Mouse (Mus musculus) MEL (cell line): ENCODE data around the gene Foxo3. TPM values are rescaled to one million over a fixed set of nuclear protein-coding genes. Genes with fewer than 3 reads are reported as not detected.

Source experiments
- DNase-seq: peaks from one replicate; pipeline ENCODE4 v3.0.0; 2011; ENCODE audit warnings: low read depth, low spot score
- H3K27ac ChIP-seq: 2 replicates; pipeline ENCODE4 v1.5.1; 2012; ENCODE audit warnings: low read depth, mild to moderate bottlenecking, control low read depth, low read length, moderate library complexity; ENCODE audit not compliant: control insufficient read depth
- H3K27me3 ChIP-seq, 2 experiments: fragments of 150-350 bp in 1 of 2; sonication (generic) in 1 of 2; 2 replicates each; pipeline ENCODE4 v1.6.1; 2012; ENCODE audit warnings: low read length in 2 of 2, mild to moderate bottlenecking in 2 of 2, improper control_type of control experiment in 1 of 2, moderate library complexity in 1 of 2; ENCODE audit not compliant: insufficient read depth in 2 of 2, control insufficient read depth in 1 of 2
- H3K36me3 ChIP-seq, 2 experiments: 2 replicates each; pipeline ENCODE4 v1.6.1; 2012 to 2014; ENCODE audit warnings: low read length in 2 of 2, improper control_type of control experiment in 1 of 2, inconsistent platforms in 1 of 2, mild to moderate bottlenecking in 1 of 2; ENCODE audit not compliant: insufficient read depth in 2 of 2, control insufficient read depth in 1 of 2
- H3K4me1 ChIP-seq, 2 experiments: fragments of 150-350 bp in 1 of 2; sonication (generic) in 1 of 2; 2 replicates each; pipeline ENCODE4 v1.6.1; 2012; ENCODE audit warnings: low read length in 2 of 2, improper control_type of control experiment in 1 of 2, mild to moderate bottlenecking in 1 of 2; ENCODE audit not compliant: insufficient read depth in 2 of 2, control insufficient read depth in 1 of 2
- H3K4me3 ChIP-seq, 2 experiments: fragments of 150-350 bp in 1 of 2; sonication (generic) in 1 of 2; 2 replicates each; pipeline ENCODE4 v1.5.1; 2012; ENCODE audit warnings: low read depth in 2 of 2, low read length in 2 of 2, mild to moderate bottlenecking in 2 of 2, moderate library complexity in 2 of 2, control low read depth in 1 of 2, improper control_type of control experiment in 1 of 2; ENCODE audit not compliant: control insufficient read depth in 1 of 2, insufficient read depth in 1 of 2
- H3K79me2 ChIP-seq: 2 replicates; pipeline ENCODE4 v1.6.1; 2012; ENCODE audit warnings: mild to moderate bottlenecking, low read length, moderate library complexity; ENCODE audit not compliant: control insufficient read depth, poor library complexity, insufficient read depth
- H3K9ac ChIP-seq: 2 replicates; pipeline ENCODE4 v1.6.1; 2012; ENCODE audit warnings: low read depth, mild to moderate bottlenecking, control low read depth, low read length, moderate library complexity; ENCODE audit not compliant: control insufficient read depth, poor library complexity, severe bottlenecking
- H3K9me3 ChIP-seq: fragments of 150-350 bp; sonication (generic); replicated peaks from 2 replicates; pipeline ENCODE4 v1.6.1; 2012; ENCODE audit warnings: mild to moderate bottlenecking, low read length, improper control_type of control experiment, moderate library complexity; ENCODE audit not compliant: insufficient read depth
- BHLHE40 ChIP-seq: IDR thresholded peaks from 2 replicates; pipeline ENCODE4 v1.6.1; 2012; ENCODE audit warnings: low read depth, mild to moderate bottlenecking, inconsistent platforms, low read length, improper control_type of control experiment, borderline replicate concordance
- CHD1 ChIP-seq: IDR thresholded peaks from 2 replicates; pipeline ENCODE4 v1.6.1; 2012; ENCODE audit warnings: low read depth, mild to moderate bottlenecking, inconsistent platforms, low read length, improper control_type of control experiment
- CTCF ChIP-seq, 3 experiments: IDR thresholded peaks in 2 of 3; conservative IDR thresholded peaks in 1 of 3; 2 replicates each; pipeline ENCODE4 v1.5.1; 2011 to 2012; ENCODE audit warnings: low read length in 3 of 3, low read depth in 2 of 3, mild to moderate bottlenecking in 2 of 3, improper control_type of control experiment in 1 of 3, inconsistent platforms in 1 of 3, mixed read lengths in 1 of 3, moderate library complexity in 1 of 3; ENCODE audit not compliant: control insufficient read depth in 1 of 3, insufficient read depth in 1 of 3, poor library complexity in 1 of 3, severe bottlenecking in 1 of 3
- E2F4 ChIP-seq: IDR thresholded peaks from 2 replicates; pipeline ENCODE4 v1.6.1; 2011; ENCODE audit warnings: low read depth, low read length, improper control_type of control experiment, borderline replicate concordance
- ELF1 ChIP-seq: IDR thresholded peaks from 2 replicates; pipeline ENCODE4 v1.6.1; 2014; ENCODE audit warnings: low read depth, mild to moderate bottlenecking, inconsistent platforms, low read length, improper control_type of control experiment, moderate library complexity
- EP300 ChIP-seq, 2 experiments: IDR thresholded peaks; 2 replicates each; pipeline ENCODE4 v1.6.1; 2011; ENCODE audit warnings: improper control_type of control experiment in 2 of 2, low read length in 2 of 2, low read depth in 1 of 2, mild to moderate bottlenecking in 1 of 2
- ETS1 ChIP-seq: IDR thresholded peaks from 2 replicates; pipeline ENCODE4 v1.6.1; 2012; ENCODE audit warnings: low read depth, mild to moderate bottlenecking, inconsistent platforms, low read length, improper control_type of control experiment, moderate library complexity
- GABPA ChIP-seq: IDR thresholded peaks from 2 replicates; pipeline ENCODE4 v1.6.1; 2012; ENCODE audit warnings: low read depth, mild to moderate bottlenecking, inconsistent platforms, low read length, improper control_type of control experiment, moderate library complexity
- GATA1 ChIP-seq: IDR thresholded peaks from 2 replicates; pipeline ENCODE4 v1.6.1; 2011; ENCODE audit warnings: low read depth, low read length, improper control_type of control experiment
- HCFC1 ChIP-seq: IDR thresholded peaks from 2 replicates; pipeline ENCODE4 v1.6.1; 2012; ENCODE audit warnings: low read depth, mild to moderate bottlenecking, inconsistent platforms, low read length, improper control_type of control experiment, moderate library complexity
- KAT2A ChIP-seq: conservative IDR thresholded peaks from 2 replicates; pipeline ENCODE4 v1.6.1; 2012; ENCODE audit warnings: low read depth, low read length, improper control_type of control experiment, inconsistent platforms
- MXI1 ChIP-seq: IDR thresholded peaks from 2 replicates; pipeline ENCODE4 v1.6.1; 2011; ENCODE audit warnings: mild to moderate bottlenecking, low read depth, low read length, improper control_type of control experiment
- MYC ChIP-seq: IDR thresholded peaks from 2 replicates; pipeline ENCODE4 v1.6.1; 2011; ENCODE audit warnings: low read depth, mild to moderate bottlenecking, low read length, improper control_type of control experiment, moderate library complexity
- POLR2A ChIP-seq, 2 experiments: IDR thresholded peaks; 2 replicates each; pipeline ENCODE4 v1.6.1; 2011 to 2012; ENCODE audit warnings: low read length in 2 of 2, mild to moderate bottlenecking in 2 of 2, control low read depth in 1 of 2, improper control_type of control experiment in 1 of 2, low read depth in 1 of 2, moderate library complexity in 1 of 2; ENCODE audit not compliant: control insufficient read depth in 1 of 2, insufficient read depth in 1 of 2, poor library complexity in 1 of 2
- POLR2AphosphoS2 ChIP-seq: IDR thresholded peaks from 2 replicates; pipeline ENCODE4 v1.6.1; 2011; ENCODE audit warnings: low read length, improper control_type of control experiment
- TAL1 ChIP-seq: IDR thresholded peaks from 2 replicates; pipeline ENCODE4 v1.6.1; 2012; ENCODE audit warnings: mild to moderate bottlenecking, inconsistent platforms, low read length, moderate library complexity, mixed read lengths
- TBP ChIP-seq: IDR thresholded peaks from 2 replicates; pipeline ENCODE4 v1.8.0; 2011; ENCODE audit warnings: low read depth, low read length, improper control_type of control experiment
- USF1 ChIP-seq: IDR thresholded peaks from 2 replicates; pipeline ENCODE4 v1.6.1; 2014; ENCODE audit warnings: low read depth, mild to moderate bottlenecking, inconsistent platforms, low read length, improper control_type of control experiment, moderate library complexity
- USF2 ChIP-seq, 2 experiments: IDR thresholded peaks; 2 replicates each; pipeline ENCODE4 v1.6.1; 2011 to 2012; ENCODE audit warnings: improper control_type of control experiment in 2 of 2, low read length in 2 of 2, borderline replicate concordance in 1 of 2, inconsistent platforms in 1 of 2, low read depth in 1 of 2, mild to moderate bottlenecking in 1 of 2; ENCODE audit not compliant: insufficient read depth in 1 of 2
- ZC3H11A ChIP-seq: IDR thresholded peaks from 2 replicates; pipeline ENCODE4 v1.6.1; 2012; ENCODE audit warnings: low read depth, mild to moderate bottlenecking, inconsistent platforms, low read length, improper control_type of control experiment
- ZMIZ1 ChIP-seq: IDR thresholded peaks from 2 replicates; pipeline ENCODE4 v1.6.1; 2012; ENCODE audit warnings: low read depth, mild to moderate bottlenecking, inconsistent platforms, low read length, improper control_type of control experiment, moderate library complexity
- ZNF384 ChIP-seq: IDR thresholded peaks from 2 replicates; pipeline ENCODE4 v1.6.1; 2012; ENCODE audit warnings: low read depth, mild to moderate bottlenecking, inconsistent platforms, low read length, improper control_type of control experiment
- polyA plus RNA-seq, 2 experiments: library from polyadenylated mRNA; stranded (reverse) in 1 of 2; unstranded in 1 of 2; fragments of >175 nt in 1 of 2; fragments of >200 nt in 1 of 2; gene quantifications; 2 replicates each; pipeline versions ENCODE4 v1.2.1 to v1.2.4; 2012; ENCODE audit warnings: low replicate concordance in 2 of 2, low read depth in 1 of 2; ENCODE audit not compliant: insufficient read length in 2 of 2, insufficient read depth in 1 of 2, missing spikeins in 1 of 2
- total RNA-seq: library from RNA; depleted of rRNA; stranded (reverse); fragments of 300-350 nt; gene quantifications from 2 replicates; pipeline ENCODE4 v1.2.3, GENCODE M21; 2012

Gene Foxo3
- total and polyA plus RNA-seq, 3 experiments, result 21.0 to 103 (median 27.2) TPM

DNA sequence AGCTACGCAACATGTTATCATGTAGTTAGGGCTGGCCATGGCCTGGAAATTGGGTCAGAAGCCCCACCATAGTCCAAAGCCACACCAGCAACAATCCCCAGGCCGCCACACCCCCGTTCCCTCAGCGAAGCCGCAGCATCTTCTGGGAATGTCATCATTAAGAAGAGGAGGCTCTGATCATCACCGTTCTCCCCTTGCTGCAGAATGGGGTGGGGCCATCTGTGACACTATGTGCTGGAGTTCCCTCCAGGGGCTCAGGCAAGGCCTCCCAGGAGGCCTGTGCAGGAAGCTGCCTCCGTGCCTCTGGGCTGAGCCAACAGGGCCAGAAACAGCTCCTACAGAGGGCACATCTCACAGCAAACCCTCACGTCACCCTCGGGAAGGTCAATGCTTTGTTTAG is 88.5 kb downstream of the Foxo3 start:
- H3K36me3 ChIP-seq, result peaks cover 0 to 4% of the 10 kb centered on the region in 2 experiments; a peak in 2 of 4 replicates

DNA sequence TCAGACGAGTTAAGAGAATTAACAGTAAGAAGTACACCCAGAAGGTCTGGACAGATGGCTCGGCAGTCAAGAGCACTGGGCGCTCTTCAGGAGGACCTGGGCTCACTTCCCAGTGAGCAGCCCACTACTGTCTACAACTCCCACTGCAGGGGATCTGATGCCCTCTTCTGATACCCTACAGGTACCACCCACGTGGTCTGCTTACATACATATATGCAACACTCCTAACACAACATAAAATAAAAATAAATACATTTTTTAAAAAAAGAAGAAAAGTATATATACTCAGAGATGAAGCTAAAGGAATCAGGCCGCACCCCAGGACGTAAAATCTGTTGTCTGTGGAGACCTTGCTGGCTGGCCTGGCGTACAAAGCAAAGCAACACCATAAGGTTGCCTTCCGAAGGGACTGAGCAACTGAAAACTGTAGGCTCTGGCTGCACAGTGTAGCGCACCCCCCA is 89.6 kb downstream of the Foxo3 start:
- TF ChIP-seq CTCF (IDR thresholded peaks at IDR 0.05 in 2 of 3, conservative IDR thresholded peaks at IDR 0.05 in 1 of 3; ENCODE audit: control insufficient read depth in 1 of 3, insufficient read depth in 1 of 3, low read depth in 2 of 3, low read length in 3 of 3, poor library complexity in 1 of 3, severe bottlenecking in 1 of 3), result no peak
- TF ChIP-seq ZNF384, result no peak
- TF ChIP-seq EP300 (IDR thresholded peaks at IDR 0.05; ENCODE audit: low read depth in 1 of 2, low read length in 2 of 2), result no peak
- TF ChIP-seq CHD1, result no peak
- TF ChIP-seq ETS1, result no peak
- TF ChIP-seq HCFC1, result no peak
- TF ChIP-seq E2F4, result no peak
- TF ChIP-seq MXI1, result no peak
- peaks cover 0 to 4% of the 10 kb centered on the region in 2 experiments; a peak in 2 of 4 replicates for H3K36me3 ChIP-seq
- H3K27me3 ChIP-seq, result no peaks in the 10 kb centered on the region
- no peak overlapping the region for H3K27ac ChIP-seq
- no peak overlapping the region for H3K4me3 ChIP-seq
- H3K9me3 ChIP-seq, result no peaks in the 10 kb centered on the region
- H3K9ac ChIP-seq, result no peak overlapping the region
- H3K4me1 ChIP-seq, result no peaks in the 10 kb centered on the region
- no peak for DNase-seq
- 0 out of 2 replicates have a peak, but pooled peaks cover 2% of the 10 kb centered on the region for H3K79me2 ChIP-seq

More for the DNA sequence above, 88.5 kb downstream of the Foxo3 start:
- TF ChIP-seq TBP (no peak), USF1 (no peak), USF2 (IDR thresholded peaks at IDR 0.05; ENCODE audit: borderline replicate concordance in 1 of 2, insufficient read depth in 1 of 2, low read depth in 1 of 2, low read length in 2 of 2) (no peak), CTCF (IDR thresholded peaks at IDR 0.05 in 2 of 3, conservative IDR thresholded peaks at IDR 0.05 in 1 of 3; ENCODE audit: control insufficient read depth in 1 of 3, insufficient read depth in 1 of 3, low read depth in 2 of 3, low read length in 3 of 3, poor library complexity in 1 of 3, severe bottlenecking in 1 of 3) (no peak), MYC (no peak), POLR2AphosphoS2 (no peak), GATA1 (no peak), ELF1 (no peak), POLR2A (IDR thresholded peaks at IDR 0.05; ENCODE audit: control insufficient read depth in 1 of 2, insufficient read depth in 1 of 2, low read depth in 1 of 2, low read length in 2 of 2, poor library complexity in 1 of 2) (no peak), BHLHE40 (no peak), KAT2A (no peak), ZC3H11A (no peak), EP300 (IDR thresholded peaks at IDR 0.05; ENCODE audit: low read depth in 1 of 2, low read length in 2 of 2) (no peak), ZMIZ1 (no peak), MXI1 (no peak), TAL1 (no peak), GABPA (no peak)
- TF ChIP-seq, all 39 proteins: peak for 0
- Histone ChIP-seq H3K9ac (no peak overlapping the region), H3K9me3 (no peaks in the 10 kb centered on the region), H3K79me2 (peaks cover 7% of the 10 kb centered on the region; the same call in 1 of the 2 replicates), H3K27me3 (no peaks in the 10 kb centered on the region), H3K27ac (no peak overlapping the region), H3K4me3 (no peak overlapping the region), H3K4me1 (no peaks in the 10 kb centered on the region)
- DNase-seq, result no peak
